ENCODE assay signal across 19 mouse cellular contexts in genomic region chr16:10297696-10298644, GRCm38 (mm10). TPM values are rescaled to one million over a fixed set of nuclear protein-coding genes. Genes with fewer than 3 reads are reported as not detected.
A peak's percentile ranks its signal among the peaks of the same experiment; 100 is the strongest.
DNase-seq lines count a peak whose midpoint lies in the region; ATAC-seq and TF ChIP-seq lines count a peak whose summit lies in the region.
"Had no signal": no experiment of that assay in that cellular context is flagged by ENCODE, and none has a peak within 500 bp of the region (broad histone marks: within the 10 kb centered on the region; RNA-seq: fewer than 3 reads in every experiment).

No protein-coding gene starts in this region.

- peak; percentile 35 for DNase-seq in gastrocnemius, adult 2 months
- no peak for DNase-seq in gastrocnemius, adult 8-10 months (ENCODE audit: low spot score in 2 of 2)
- DNase-seq in kidney, adult 18-20 months = peak; percentile 24
- no peak for DNase-seq in kidney, adult 8-10 months
- DNase-seq in stomach, postnatal 0 days (ENCODE audit: low spot score) = no peak
- DNase-seq: adrenal gland, postnatal 36 days; gastrocnemius, postnatal 36 days; right cerebral cortex, postnatal 4 days; thymus, postnatal 36 days had no signal

- no peaks in the 10 kb centered on the region; the same call in 1 of the 2 replicates for H3K36me3 ChIP-seq in stomach, embryonic 15.5 days
- H3K36me3 ChIP-seq in stomach, postnatal 0 days (ENCODE audit: control insufficient read depth, insufficient read depth, low read length) = no peaks in the 10 kb centered on the region
- H3K36me3 ChIP-seq: forebrain, embryonic 15.5 days; limb, embryonic 12.5 days; liver, embryonic 15.5 days; neural tube, embryonic 13.5 days had no signal

- H3K27ac ChIP-seq in gastrocnemius, adult 2 months = peak overlapping the region; percentile 43
- no peak overlapping the region for H3K27ac ChIP-seq in stomach, embryonic 15.5 days
- no peak overlapping the region for H3K27ac ChIP-seq in stomach, postnatal 0 days (replicated peaks)
- H3K27ac ChIP-seq: forebrain, embryonic 15.5 days; limb, embryonic 12.5 days; liver, embryonic 15.5 days; neural tube, embryonic 13.5 days had no signal

- no peaks in the 10 kb centered on the region for H3K27me3 ChIP-seq in stomach, embryonic 15.5 days (replicated peaks)
- H3K27me3 ChIP-seq in stomach, postnatal 0 days (ENCODE audit: control insufficient read depth, insufficient read depth, low read length) = no peaks in the 10 kb centered on the region
- H3K27me3 ChIP-seq: forebrain, embryonic 15.5 days; limb, embryonic 12.5 days; liver, embryonic 15.5 days; neural tube, embryonic 13.5 days had no signal

- no peaks in the 10 kb centered on the region for H3K9me3 ChIP-seq in stomach, embryonic 15.5 days
- no peaks in the 10 kb centered on the region for H3K9me3 ChIP-seq in stomach, postnatal 0 days (ENCODE audit: control insufficient read depth, low read length)
- H3K9me3 ChIP-seq: forebrain, embryonic 15.5 days; liver, embryonic 15.5 days; neural tube, embryonic 13.5 days had no signal

- no peak overlapping the region for H3K4me3 ChIP-seq in gastrocnemius, adult 2 months
- H3K4me3 ChIP-seq in stomach, embryonic 15.5 days (replicated peaks) = no peak overlapping the region
- no peak overlapping the region for H3K4me3 ChIP-seq in stomach, postnatal 0 days (ENCODE audit: low read depth, low read length)
- H3K4me3 ChIP-seq: forebrain, embryonic 15.5 days; limb, embryonic 12.5 days; liver, embryonic 15.5 days; neural tube, embryonic 13.5 days had no signal

- H3K4me2 ChIP-seq in stomach, embryonic 15.5 days = no peak overlapping the region
- no peak overlapping the region for H3K4me2 ChIP-seq in stomach, postnatal 0 days (replicated peaks; ENCODE audit: low read depth)
- H3K4me2 ChIP-seq: forebrain, embryonic 15.5 days; limb, embryonic 12.5 days; liver, embryonic 15.5 days; neural tube, embryonic 13.5 days had no signal

- H3K4me1 ChIP-seq in stomach, embryonic 15.5 days = peaks cover 10% of the 10 kb centered on the region
- H3K4me1 ChIP-seq in stomach, postnatal 0 days (replicated peaks; ENCODE audit: control insufficient read depth, insufficient read depth) = peaks cover 6% of the 10 kb centered on the region; the same call in 1 of the 2 replicates
- H3K4me1 ChIP-seq: liver, embryonic 15.5 days; neural tube, embryonic 13.5 days had no signal

- intact Hi-C loops in gastrocnemius, adult 2 months (cut with DNase I) = no loop called here

- no peak for TF ChIP-seq CTCF in gastrocnemius, adult 2 months (IDR thresholded peaks at IDR 0.05)
- no peak for TF ChIP-seq CTCF in stomach, postnatal 0 days (IDR thresholded peaks at IDR 0.05; ENCODE audit: low read depth)

- ATAC-seq in stomach, embryonic 15.5 days (ENCODE audit: insufficient read depth, low FRiP score, low read depth) = 0 out of 2 replicates have a peak, but pooled peaks have one; percentile 5
- no peak for ATAC-seq in stomach, postnatal 0 days (ENCODE audit: low FRiP score, low TSS enrichment)
- ATAC-seq in activated CD4-positive, CD25-positive, alpha-beta regulatory T cell, adult 4 months = no peak
- no peak for ATAC-seq in erythroblast, adult 5-6 weeks (replicated peaks; ENCODE audit: low FRiP score, poor library complexity, severe bottlenecking)
- ATAC-seq: forebrain, embryonic 15.5 days; midbrain, embryonic 16.5 days had no signal

- 80% methylated on average over 10 of the region's 10 CpGs for whole genome bisulfite sequencing in stomach, embryonic 15.5 days
- WGBS in stomach, postnatal 0 days = 72% methylated on average over 10 of the region's 10 CpGs

- TF ChIP-seq EP300 in stomach, postnatal 0 days (optimal IDR thresholded peaks at IDR 0.05) = no peak

- H3K9ac ChIP-seq in stomach, embryonic 15.5 days = no peak overlapping the region
- H3K9ac ChIP-seq in stomach, postnatal 0 days (ENCODE audit: low read length) = no peak overlapping the region
- H3K9ac ChIP-seq: forebrain, embryonic 15.5 days; limb, embryonic 12.5 days; liver, embryonic 15.5 days; neural tube, embryonic 13.5 days had no signal

RNA-seq across cellular contexts. Expression of gene Emp2, which starts 15.8 kb away (rescaled TPM):
- 1 to 10 TPM; 4.2 to 6.7 TPM for total RNA-seq in gastrocnemius, adult 2 months (2021)
- 1 to 10 TPM; 3.0 to 4.8 (median 4.1) TPM for total RNA-seq in gastrocnemius, adult 8-10 months (2022)
- polyA plus RNA-seq in stomach, embryonic 15.5 days (2015; fragmentation: Nextera tagmentation; extraction: Ambion mirVana) = 35.2 and 48.4 TPM in 2 replicates
- polyA plus RNA-seq in stomach, postnatal 0 days (2015; fragmentation: Nextera tagmentation; extraction: Ambion mirVana) = 81.6 and 92.1 TPM in 2 replicates
- under 1 TPM in 1 of 2 experiments, not detected in 1; 0.08 TPM for polyA plus RNA-seq in activated CD4-positive, CD25-positive, alpha-beta regulatory T cell, adult 4 months (2017; shearing (Covaris generic))
- not detected in 2 replicates for total RNA-seq in erythroblast, adult 5-6 weeks (2015; ENCODE audit: low replicate concordance)
- not detected in 2 replicates for total RNA-seq in erythroblast, adult 5-6 weeks (2017; ENCODE audit: low replicate concordance)
- total RNA-seq: megakaryocyte progenitor cell, adult 5-6 weeks; MEL had no signal

Comparison
In these comparisons a context has a peak if more than half of its experiments do, and no peak if none do; other contexts are left out.
1. DNase-seq: peak in gastrocnemius, adult 2 months (single experiment) and kidney, adult 18-20 months (single experiment); none in gastrocnemius, adult 8-10 months (0 of 2), kidney, adult 8-10 months (0 of 2) and stomach, postnatal 0 days (single experiment).
2. RNA of gene Emp2, which starts 15.8 kb away (total RNA-seq): 4.2 to 6.7 TPM in gastrocnemius, adult 2 months and 3.0 to 4.8 TPM in gastrocnemius, adult 8-10 months; not detected in erythroblast, adult 5-6 weeks; every median in the first group is over 4 times any median in the second.